Mouse (Mus musculus) forebrain, embryonic 10.5 days (tissue): ENCODE results near the gene Nfasc. TPM values are rescaled to one million over a fixed set of nuclear protein-coding genes. Genes with fewer than 3 reads are reported as not detected.

Experiments
- DNase-seq: peaks from one replicate; pipeline ENCODE4 v3.0.0-alpha.2; 2017; ENCODE audit warnings: low spot score; ENCODE audit errors: extremely low spot score
- H3K27ac ChIP-seq: fragments of 300-500 bp; sonication (generic); 2 replicates; pipeline ENCODE4 v1.5.1; 2016; ENCODE audit warnings: mild to moderate bottlenecking
- H3K27me3 ChIP-seq: fragments of 300-500 bp; sonication (generic); 2 replicates; pipeline ENCODE4 v1.6.1; 2016; ENCODE audit warnings: mild to moderate bottlenecking; ENCODE audit not compliant: poor library complexity, severe bottlenecking
- H3K36me3 ChIP-seq: fragments of 300-500 bp; sonication (generic); replicated peaks from 2 replicates; pipeline ENCODE4 v1.6.1; 2016; ENCODE audit warnings: mild to moderate bottlenecking, moderate library complexity
- H3K4me1 ChIP-seq: fragments of 300-500 bp; sonication (generic); 2 replicates; pipeline ENCODE4 v1.6.1; 2016
- H3K4me3 ChIP-seq: fragments of 300-500 bp; sonication (generic); 2 replicates; pipeline ENCODE4 v1.5.1; 2016; ENCODE audit warnings: mild to moderate bottlenecking, moderate library complexity
- H3K9me3 ChIP-seq: fragments of 300-500 bp; sonication (generic); 2 replicates; pipeline ENCODE4 v1.6.1; 2016; ENCODE audit warnings: mild to moderate bottlenecking, moderate library complexity
- WGBS: fragments of 180-500 bp; shearing (Covaris S2); methylation state at CpG from one replicate; pipeline ENCODE4 v1.1.7; 2016; 5-methylcytosine and 5-hydroxymethylcytosine counted together
- polyA plus RNA-seq: library from polyadenylated mRNA; unstranded; fragments of >200 nt; fragmentation: Nextera tagmentation; extraction: Ambion mirVana; gene quantifications from 2 replicates; pipeline ENCODE4 v1.2.1, GENCODE M21; 2016

The Nfasc gene
- polyA plus RNA-seq, 1 experiment from 2014 or later: 9.6 TPM

DNA sequence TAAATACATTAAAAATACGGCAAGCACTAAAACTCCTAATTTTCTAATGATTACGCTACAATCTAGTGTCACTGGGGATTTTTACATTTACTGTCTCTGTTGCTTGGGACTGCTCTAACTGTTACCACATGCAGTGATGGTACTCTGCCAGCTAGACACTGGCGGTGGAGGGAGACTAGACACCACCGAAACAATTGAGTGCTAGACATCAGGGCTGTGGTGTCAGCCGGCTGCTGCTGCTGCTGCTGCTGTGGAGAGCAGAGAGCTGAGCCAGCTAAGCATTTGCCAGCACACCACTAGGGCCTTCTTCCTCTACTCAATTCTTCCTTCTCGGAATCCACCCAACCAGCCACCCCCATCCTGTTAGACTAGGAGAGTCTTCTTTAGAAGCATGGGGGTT is 17.8 kb upstream of the Nfasc start:
- WGBS: 80% methylated on average over 6 of the region's 6 CpGs
- peaks cover 12% of the 10 kb centered on the region for H3K27me3 ChIP-seq
- peaks cover 6% of the 10 kb centered on the region for H3K4me1 ChIP-seq
- DNase-seq: no peak
- H3K9me3 ChIP-seq: no peaks in the 10 kb centered on the region
- no peaks in the 10 kb centered on the region for H3K36me3 ChIP-seq
- H3K27ac ChIP-seq: no peak overlapping the region
- no peak overlapping the region for H3K4me3 ChIP-seq

DNA sequence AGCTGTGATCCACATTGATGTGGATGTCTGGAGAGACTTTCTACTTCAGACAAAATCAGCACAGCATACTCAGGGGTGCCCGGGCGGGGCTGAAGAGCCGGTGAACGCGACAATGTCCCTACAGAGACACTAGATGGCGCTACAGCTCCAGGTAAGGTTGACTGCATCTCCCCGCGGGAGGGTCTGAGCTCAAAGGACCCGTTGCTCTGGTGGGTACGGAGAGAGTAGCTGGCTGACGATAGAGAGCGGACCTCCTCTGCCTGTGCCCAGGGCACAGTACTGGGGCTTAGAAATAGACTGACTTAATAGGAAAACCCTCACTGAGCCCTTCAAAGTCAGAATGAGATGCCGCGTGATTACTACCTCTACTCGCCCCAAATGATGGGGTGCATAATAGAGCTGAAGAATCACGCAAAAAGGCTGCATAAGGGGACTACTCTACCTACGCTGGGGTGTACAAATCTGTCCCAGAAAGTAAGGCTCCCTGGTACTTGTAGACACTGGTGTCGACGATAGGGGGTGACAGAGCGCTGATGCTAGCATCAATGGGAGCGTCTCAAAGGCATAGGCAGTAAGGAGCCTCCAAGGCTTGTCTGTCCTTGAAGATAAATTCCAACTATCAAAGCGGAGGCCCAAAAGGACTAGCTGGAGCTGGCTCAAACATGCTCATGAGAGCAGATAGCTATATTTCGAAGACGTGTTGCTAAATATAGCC is 17.2 kb upstream of the Nfasc start:
- 9% methylated on average over 24 of the region's 24 CpGs for WGBS
- Histone ChIP-seq H3K4me1 (peaks cover 6% of the 10 kb centered on the region), H3K4me3 (peak overlapping the region; percentile 40), H3K36me3 (no peaks in the 10 kb centered on the region), H3K9me3 (no peaks in the 10 kb centered on the region), H3K27ac (no peak overlapping the region), H3K27me3 (peaks cover 12% of the 10 kb centered on the region)
- DNase-seq: peak; percentile 74

DNA sequence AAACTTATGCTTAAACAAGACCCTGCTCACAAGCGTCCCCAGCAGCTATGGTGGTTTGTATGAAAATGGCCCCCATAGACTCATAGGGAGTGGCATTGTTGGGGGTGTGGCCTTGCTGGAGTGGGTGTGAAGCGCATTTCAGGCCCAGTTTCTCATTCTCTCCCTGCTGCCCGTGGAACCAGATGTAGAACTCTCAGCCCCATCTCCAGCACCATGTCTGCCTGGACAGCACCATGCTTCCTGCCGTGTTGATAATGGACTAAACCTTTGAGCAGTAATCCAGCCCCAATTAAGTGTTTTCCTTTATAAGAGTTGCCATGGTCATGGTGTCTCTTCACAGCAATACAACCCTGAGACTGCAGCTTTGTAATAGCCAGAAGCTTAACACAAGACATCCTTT is 13.6 kb upstream of the Nfasc start:
- H3K4me3 ChIP-seq: no peak overlapping the region
- peaks cover 12% of the 10 kb centered on the region for H3K27me3 ChIP-seq
- no peaks in the 10 kb centered on the region for H3K9me3 ChIP-seq
- H3K4me1 ChIP-seq: peaks cover 6% of the 10 kb centered on the region
- no peak for DNase-seq
- 70% methylated on average over 4 of the region's 4 CpGs for WGBS
- H3K27ac ChIP-seq: no peak overlapping the region
- H3K36me3 ChIP-seq: no peaks in the 10 kb centered on the region

DNA sequence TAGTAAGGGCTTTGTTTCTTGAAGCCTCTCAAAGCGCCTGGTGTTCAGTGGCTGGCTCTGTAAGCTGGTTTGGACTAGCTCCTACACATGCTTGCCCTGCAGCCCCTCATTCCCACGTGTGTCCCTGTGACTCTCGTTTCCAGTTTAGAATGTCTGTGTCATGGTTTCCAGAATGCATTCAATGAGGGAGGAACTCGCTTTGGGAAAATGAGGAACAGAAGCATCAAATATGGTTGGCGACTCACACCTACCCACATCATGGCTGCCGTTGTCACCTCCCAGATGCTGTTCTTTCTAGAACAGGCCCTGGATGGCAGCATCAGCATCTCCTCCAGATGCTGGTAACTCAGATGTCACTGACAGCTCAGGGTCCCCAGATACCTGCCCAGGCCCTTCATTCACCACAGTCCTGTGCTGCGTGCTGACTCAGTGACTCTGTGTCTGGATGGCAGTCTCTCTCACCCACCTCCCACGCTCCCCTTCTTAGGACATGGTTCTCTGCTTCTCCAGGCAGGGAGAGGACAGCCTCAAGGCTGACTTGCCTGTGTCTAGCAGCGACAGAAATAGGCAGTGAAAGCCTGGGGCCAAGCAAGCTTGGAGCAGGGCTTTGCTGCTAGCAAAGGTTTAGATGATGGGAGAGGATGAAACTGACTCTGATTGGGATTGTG is 7.8 kb upstream of the Nfasc start:
- Histone ChIP-seq H3K27me3 (peaks cover 4% of the 10 kb centered on the region; the same call in 1 of the 2 replicates), H3K9me3 (no peaks in the 10 kb centered on the region), H3K4me3 (no peak overlapping the region), H3K27ac (no peak overlapping the region), H3K4me1 (no peaks in the 10 kb centered on the region; the same call in 1 of the 2 replicates), H3K36me3 (no peaks in the 10 kb centered on the region)
- WGBS: 83% methylated on average over 9 of the region's 9 CpGs
- DNase-seq: no peak

DNA sequence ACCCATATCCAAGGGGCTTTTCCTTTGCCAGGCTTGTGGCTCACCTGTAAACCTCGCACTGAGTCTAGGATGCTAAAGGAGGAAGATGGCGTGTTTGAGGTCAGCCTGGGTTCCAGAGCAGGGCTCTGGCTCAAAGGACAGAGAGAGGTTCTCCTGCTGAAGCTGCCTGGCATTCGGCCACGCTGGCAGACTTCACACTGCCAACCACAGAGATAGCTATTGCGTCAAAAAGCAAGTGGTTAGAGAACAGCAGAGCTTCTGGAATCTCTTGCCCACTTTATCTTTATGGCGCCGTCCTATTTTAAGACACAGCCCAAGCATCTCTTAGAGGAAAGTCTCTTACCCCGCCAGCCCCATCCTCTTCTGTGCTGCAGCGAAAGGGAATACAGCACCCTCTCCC is 4.7 kb upstream of the Nfasc start:
- Histone ChIP-seq H3K27ac (no peak overlapping the region), H3K36me3 (no peaks in the 10 kb centered on the region), H3K4me1 (peaks cover 12% of the 10 kb centered on the region), H3K9me3 (no peaks in the 10 kb centered on the region), H3K27me3 (peaks cover 29% of the 10 kb centered on the region), H3K4me3 (no peak overlapping the region)
- 91% methylated on average over 9 of the region's 9 CpGs for WGBS
- DNase-seq: no peak

DNA sequence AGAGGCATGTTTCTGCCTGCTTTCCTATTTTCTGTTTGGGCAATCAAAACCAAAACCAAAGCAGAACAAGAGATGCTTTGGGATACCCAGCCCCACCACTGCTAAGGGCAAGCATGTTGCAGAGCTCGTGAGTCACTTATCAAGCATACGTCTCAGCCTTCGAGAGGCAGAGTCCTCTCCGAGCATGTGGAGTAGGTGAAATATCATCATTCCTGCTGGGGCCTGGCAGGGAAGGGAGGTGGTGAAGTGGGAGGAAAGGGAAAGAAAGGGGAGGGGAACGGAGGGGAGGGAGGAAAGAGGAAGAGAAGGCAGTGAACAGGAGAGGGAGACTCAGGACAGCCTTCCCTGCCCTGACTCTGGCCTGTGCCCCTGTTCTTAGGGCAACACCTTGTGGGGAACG is 4.0 kb upstream of the Nfasc start:
- peaks cover 18% of the 10 kb centered on the region for H3K4me1 ChIP-seq
- H3K36me3 ChIP-seq: no peaks in the 10 kb centered on the region
- WGBS: 77% methylated on average over 6 of the region's 6 CpGs
- peaks cover 35% of the 10 kb centered on the region for H3K27me3 ChIP-seq
- no peak overlapping the region for H3K27ac ChIP-seq
- no peaks in the 10 kb centered on the region for H3K9me3 ChIP-seq
- H3K4me3 ChIP-seq: no peak overlapping the region
- DNase-seq: no peak

DNA sequence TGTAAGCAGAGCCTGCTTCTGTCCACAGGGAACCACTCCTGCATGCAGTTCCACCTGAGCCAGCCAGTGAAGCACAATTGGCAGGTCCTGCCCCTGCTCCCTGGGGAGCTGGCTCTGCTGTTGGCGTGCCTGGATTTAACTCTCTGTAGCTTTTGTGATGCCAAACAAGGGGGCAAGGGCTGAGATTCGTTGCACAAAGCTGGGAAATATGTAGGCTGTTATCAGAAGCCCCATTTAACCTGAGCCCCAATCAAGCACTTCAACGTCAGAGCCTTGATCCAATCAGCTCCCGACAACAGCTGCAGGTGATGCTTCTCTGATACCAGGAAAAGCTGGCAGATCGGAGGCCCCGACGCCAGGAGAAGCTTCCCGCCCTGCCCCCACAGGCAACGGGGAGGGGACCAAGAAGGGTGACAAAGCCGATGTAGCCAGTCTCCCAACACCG is 2.5 kb downstream of the Nfasc start:
- Histone ChIP-seq H3K4me3 (peak overlapping the region; percentile 65), H3K4me1 (peaks cover 67% of the 10 kb centered on the region), H3K27me3 (peaks cover 77% of the 10 kb centered on the region), H3K27ac (0 out of 2 replicates have a peak overlapping the region, but pooled peaks have one; percentile 52), H3K9me3 (no peaks in the 10 kb centered on the region), H3K36me3 (no peaks in the 10 kb centered on the region)
- DNase-seq: peak; percentile 25
- WGBS: 2% methylated on average over 11 of the region's 11 CpGs

DNA sequence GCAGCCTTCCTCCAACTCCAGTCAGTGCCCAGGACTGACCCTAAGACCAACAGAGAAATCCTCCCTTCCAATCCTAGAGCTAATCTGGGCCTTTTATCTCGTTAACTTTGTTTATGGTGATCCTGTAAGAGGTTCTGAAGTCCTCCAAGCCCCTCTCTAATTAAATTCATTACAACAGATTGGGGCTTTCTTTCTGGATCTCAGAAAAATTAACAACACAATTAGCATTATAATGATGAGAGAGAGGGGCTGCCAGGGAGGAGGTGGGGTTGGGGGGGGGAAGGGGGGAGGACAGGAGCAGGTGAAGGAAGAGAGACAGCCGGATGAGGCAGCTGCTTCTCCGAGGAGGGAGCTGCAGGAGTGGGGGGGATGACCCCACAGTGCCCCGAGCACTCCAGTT is 5.4 kb downstream of the Nfasc start:
- Histone ChIP-seq H3K4me3 (no peak overlapping the region), H3K4me1 (peaks cover 62% of the 10 kb centered on the region), H3K9me3 (no peaks in the 10 kb centered on the region), H3K36me3 (no peaks in the 10 kb centered on the region), H3K27me3 (peaks cover 51% of the 10 kb centered on the region), H3K27ac (no peak overlapping the region)
- WGBS: 13% methylated on average over 4 of the region's 4 CpGs
- DNase-seq: no peak

DNA sequence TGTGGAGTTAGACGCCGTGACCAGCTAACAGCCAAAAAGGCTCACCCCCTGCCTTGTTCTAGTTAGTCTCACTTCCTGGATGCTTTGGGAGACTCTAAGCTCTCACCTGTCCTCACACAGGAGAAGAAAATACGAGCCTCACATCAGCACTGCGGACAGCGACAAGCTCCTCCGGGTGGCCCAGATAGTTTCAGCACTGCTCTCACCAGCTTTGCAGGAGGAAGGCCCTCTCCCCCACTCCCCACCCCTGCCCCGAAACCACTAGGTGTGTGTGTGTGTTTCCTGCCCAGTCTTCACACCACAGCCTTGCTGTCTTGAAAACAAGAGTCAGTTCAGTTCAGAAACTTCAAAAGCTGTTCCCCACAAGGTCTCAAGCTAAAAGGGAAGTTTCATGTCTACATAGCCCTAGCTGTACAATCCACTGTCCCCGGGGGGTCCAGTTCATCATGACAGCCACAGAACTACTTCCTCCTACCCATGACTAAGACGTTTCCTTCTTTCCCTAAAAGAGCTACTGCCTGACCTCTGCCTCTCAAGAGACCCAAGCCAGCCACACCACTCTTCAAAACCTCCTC is 7.6 kb downstream of the Nfasc start:
- peaks cover 29% of the 10 kb centered on the region for H3K27me3 ChIP-seq
- H3K27ac ChIP-seq: no peak overlapping the region
- H3K4me1 ChIP-seq: peaks cover 39% of the 10 kb centered on the region
- no peaks in the 10 kb centered on the region for H3K36me3 ChIP-seq
- WGBS: 39% methylated on average over 9 of the region's 9 CpGs
- DNase-seq: no peak
- H3K4me3 ChIP-seq: no peak overlapping the region
- H3K9me3 ChIP-seq: no peaks in the 10 kb centered on the region

DNA sequence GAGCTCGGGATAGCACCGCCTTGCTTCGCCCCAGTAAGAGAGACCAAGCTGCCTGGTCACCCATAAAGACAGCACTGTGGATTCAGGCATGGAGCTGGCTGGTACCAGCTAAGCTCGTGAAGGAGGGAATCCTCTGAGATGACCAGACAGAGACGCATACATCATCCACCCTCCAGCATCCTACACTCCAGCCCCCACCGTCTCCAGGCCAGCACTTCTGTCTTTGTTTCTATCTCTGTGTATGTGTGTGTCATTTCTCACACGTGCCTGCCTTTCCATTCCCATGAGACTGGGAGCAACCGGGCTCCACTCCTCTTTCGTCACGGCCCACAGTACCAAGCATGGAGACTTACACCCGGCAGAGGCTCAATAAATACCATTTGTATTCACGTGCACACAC is 9.3 kb downstream of the Nfasc start:
- Histone ChIP-seq H3K27me3 (peaks cover 12% of the 10 kb centered on the region), H3K4me3 (no peak overlapping the region), H3K36me3 (no peaks in the 10 kb centered on the region), H3K9me3 (no peaks in the 10 kb centered on the region), H3K27ac (no peak overlapping the region), H3K4me1 (peaks cover 37% of the 10 kb centered on the region)
- WGBS: 85% methylated on average over 12 of the region's 12 CpGs
- no peak for DNase-seq

DNA sequence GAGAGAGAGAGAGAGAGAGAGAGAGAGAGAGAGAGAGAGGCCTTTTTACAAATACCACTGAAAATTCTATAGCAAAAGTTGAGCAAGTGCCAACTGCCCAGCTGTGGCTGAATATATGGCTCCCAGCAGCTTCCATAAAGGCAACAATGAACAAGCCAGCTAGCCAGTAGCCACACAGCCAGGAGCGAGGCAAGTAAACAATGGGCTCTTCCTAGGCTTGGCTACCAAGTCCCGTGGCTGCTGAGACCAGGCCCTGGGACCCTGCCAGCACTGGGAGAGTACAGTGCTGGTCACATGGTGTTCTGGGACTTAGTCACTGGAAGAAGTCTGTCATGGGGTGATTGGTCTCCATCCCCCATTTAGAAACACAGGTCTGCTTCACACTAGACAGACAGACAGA is 14.0 kb downstream of the Nfasc start:
- no peak overlapping the region for H3K4me3 ChIP-seq
- no peaks in the 10 kb centered on the region for H3K36me3 ChIP-seq
- H3K9me3 ChIP-seq: no peaks in the 10 kb centered on the region
- H3K27ac ChIP-seq: no peak overlapping the region
- DNase-seq: no peak
- no peaks in the 10 kb centered on the region for H3K27me3 ChIP-seq
- H3K4me1 ChIP-seq: peaks cover 9% of the 10 kb centered on the region; the same call in 1 of the 2 replicates
- WGBS: 60% methylated on average over 2 of the region's 2 CpGs

DNA sequence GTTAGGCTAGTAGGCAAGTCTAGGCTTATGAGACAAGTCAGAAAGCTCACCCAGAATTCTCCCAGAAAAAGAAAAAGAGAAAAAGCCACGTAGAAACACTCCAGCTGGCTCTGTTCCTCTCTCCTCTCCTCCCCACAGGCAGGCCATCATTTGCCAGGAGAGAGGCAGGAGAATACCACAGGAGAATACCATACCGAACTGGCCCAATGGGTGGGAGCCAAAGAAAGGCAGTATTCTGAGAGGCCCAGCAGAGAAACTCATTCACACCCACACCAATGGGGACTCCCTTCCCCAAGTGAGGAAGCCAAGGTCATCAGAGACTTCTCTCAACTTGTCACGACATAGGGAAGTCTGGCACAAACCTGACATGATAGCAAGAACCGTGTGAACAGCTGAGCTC is 19.2 kb downstream of the Nfasc start:
- DNase-seq: no peak
- 87% methylated on average over 4 of the region's 4 CpGs for WGBS
- no peaks in the 10 kb centered on the region for H3K27me3 ChIP-seq
- no peaks in the 10 kb centered on the region; the same call in 1 of the 2 replicates for H3K36me3 ChIP-seq
- no peaks in the 10 kb centered on the region for H3K9me3 ChIP-seq
- H3K4me1 ChIP-seq: peaks cover 17% of the 10 kb centered on the region
- no peak overlapping the region for H3K4me3 ChIP-seq
- no peak overlapping the region for H3K27ac ChIP-seq

DNA sequence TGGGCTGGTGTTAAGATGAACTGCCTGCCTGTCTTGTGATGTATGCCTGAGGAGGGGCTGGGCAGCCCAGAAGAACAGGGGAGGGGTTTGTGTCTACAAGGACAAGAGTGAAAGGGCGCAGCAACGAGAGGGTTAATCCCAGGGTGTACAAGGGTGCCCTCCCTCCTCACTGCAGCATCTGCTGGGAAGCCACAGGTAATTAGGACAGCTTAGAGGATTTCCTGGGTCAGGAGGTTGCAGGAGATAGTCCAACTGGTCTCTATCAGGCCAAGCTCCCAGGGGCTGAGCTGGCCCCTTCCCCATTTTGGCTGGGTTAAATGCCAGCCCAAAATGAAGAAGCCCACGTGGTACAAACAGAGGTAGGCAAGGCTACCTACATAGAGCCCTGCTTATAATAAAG is 20.3 kb downstream of the Nfasc start:
- H3K4me1 ChIP-seq: peaks cover 24% of the 10 kb centered on the region

More for the DNA sequence above, 20.3 kb downstream of the Nfasc start:
- Histone ChIP-seq H3K36me3 (no peaks in the 10 kb centered on the region; the same call in 1 of the 2 replicates), H3K27ac (no peak overlapping the region), H3K4me3 (no peak overlapping the region), H3K9me3 (no peaks in the 10 kb centered on the region), H3K27me3 (no peaks in the 10 kb centered on the region)
- 76% methylated on average over 3 of the region's 3 CpGs for WGBS
- DNase-seq: no peak
